Mouse (Mus musculus): ENCODE measurements around the gene Acadvl. TPM values are rescaled to one million over a fixed set of nuclear protein-coding genes. Genes with fewer than 3 reads are reported as not detected.

The Acadvl gene
- polyA plus RNA-seq, 1 experiment from 2014 or later = 178 TPM

DNA sequence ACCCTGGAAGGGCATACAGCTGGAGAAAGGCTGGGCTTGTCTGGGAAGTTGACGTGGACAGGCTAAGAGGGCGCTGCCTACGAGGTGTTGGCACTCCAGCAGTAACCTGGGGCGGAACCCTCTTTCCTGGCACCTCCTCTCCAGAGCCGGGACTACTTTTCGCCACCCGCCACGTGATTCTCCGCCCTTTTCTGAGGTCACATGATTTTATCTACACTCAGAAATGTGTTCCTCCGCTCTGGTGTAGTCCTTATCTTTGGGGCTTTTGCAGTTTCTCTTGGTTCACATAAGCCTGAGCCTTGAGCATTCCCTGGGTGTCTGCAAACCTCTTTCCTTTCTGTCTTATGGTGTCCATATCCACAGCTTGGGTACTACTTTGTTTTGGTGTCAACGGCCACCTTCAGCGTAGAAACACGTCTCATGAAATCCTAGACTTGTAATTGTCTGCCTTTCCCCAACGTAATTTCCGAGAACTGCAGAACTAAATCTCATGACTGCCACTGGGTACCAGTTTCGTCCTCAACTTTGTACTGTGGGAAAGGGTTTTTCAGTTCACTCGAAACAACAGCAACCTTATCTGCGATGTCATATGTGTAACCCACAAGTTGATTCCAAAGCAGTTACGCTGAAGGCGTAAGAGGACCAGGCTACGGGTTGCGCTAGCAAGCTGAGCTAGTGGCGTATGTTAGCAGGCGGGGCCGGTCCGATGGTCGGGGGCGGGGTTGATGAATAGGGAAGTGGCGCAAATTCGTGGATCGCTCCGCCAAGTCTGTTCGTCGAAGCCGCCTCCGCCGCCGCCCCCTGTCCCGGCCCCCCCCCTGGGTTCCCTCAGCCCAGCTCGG, 24.1 kb downstream of the Acadvl start, which contains the start of gene Gabarap:
Gabarap (plus strand) TSS at position 294 of the 842 bp plus-strand sequence.
- Histone ChIP-seq H3K9ac (ENCODE audit: low read depth, low read length) (peak within 1 kb of the TSS; percentile 85), H3K36me3 (ENCODE audit: insufficient read depth, low read length) (peaks cover 51% of the 10 kb centered on the region), H3K27me3 (ENCODE audit: insufficient read depth, low read length) (no peaks in the 10 kb centered on the region), H3K27ac (peak within 1 kb of the TSS; percentile 84), H3K9me3 (replicated peaks; ENCODE audit: low read length) (no peaks in the 10 kb centered on the region), H3K4me3 (replicated peaks; ENCODE audit: low read depth, low read length) (peak within 1 kb of the TSS; percentile 82), H3K4me1 (replicated peaks; ENCODE audit: insufficient read depth, low read length) (peaks cover 7% of the 10 kb centered on the region), H3K4me2 (ENCODE audit: low read length) (peak within 1 kb of the TSS; percentile 73)
- DNase-seq (ENCODE audit: low spot score) (peak; percentile 99), ATAC-seq (replicated peaks; ENCODE audit: low FRiP score, low read depth) (peak; percentile 71)
- no peak for TF ChIP-seq CTCF (IDR thresholded peaks at IDR 0.05; ENCODE audit: low read depth)
- under 1% methylated on average over 40 of the region's 40 CpGs for WGBS

DNA sequence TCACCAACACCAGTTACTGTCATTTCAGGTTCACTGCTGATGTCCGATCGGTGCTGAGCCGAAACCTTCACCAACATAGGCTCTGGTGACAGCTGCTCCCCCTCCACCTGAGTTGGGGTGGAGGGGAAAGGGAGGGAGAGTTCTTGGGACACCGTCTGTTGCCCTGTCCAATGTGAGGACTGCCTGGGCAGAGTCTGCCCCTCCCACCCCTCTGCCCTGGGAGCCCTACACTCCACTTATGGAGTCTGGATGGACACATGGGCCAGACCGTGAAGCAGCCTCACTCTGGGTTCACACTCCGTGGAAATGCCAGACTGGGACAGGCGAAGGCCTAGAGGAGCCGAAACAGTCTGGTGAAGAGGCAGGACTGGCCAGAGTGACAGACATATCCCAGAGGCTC, 25.3 kb downstream of the Acadvl start:
- Histone ChIP-seq H3K9ac (ENCODE audit: low read depth, low read length) (no peak overlapping the region), H3K36me3 (ENCODE audit: insufficient read depth, low read length) (peaks cover 58% of the 10 kb centered on the region), H3K4me1 (replicated peaks; ENCODE audit: insufficient read depth, low read length) (peaks cover 7% of the 10 kb centered on the region), H3K27ac (peak overlapping the region; percentile 84; the same call in 1 of the 2 replicates), H3K9me3 (replicated peaks; ENCODE audit: low read length) (no peaks in the 10 kb centered on the region), H3K27me3 (ENCODE audit: insufficient read depth, low read length) (no peaks in the 10 kb centered on the region), H3K4me3 (replicated peaks; ENCODE audit: low read depth, low read length) (no peak overlapping the region), H3K4me2 (ENCODE audit: low read length) (no peak overlapping the region)
- DNase-seq (ENCODE audit: low spot score) (no peak), ATAC-seq (replicated peaks; ENCODE audit: low FRiP score, low read depth) (no peak)
- 83% methylated on average over 8 of the region's 8 CpGs for WGBS
- TF ChIP-seq CTCF (IDR thresholded peaks at IDR 0.05; ENCODE audit: low read depth) = no peak

DNA sequence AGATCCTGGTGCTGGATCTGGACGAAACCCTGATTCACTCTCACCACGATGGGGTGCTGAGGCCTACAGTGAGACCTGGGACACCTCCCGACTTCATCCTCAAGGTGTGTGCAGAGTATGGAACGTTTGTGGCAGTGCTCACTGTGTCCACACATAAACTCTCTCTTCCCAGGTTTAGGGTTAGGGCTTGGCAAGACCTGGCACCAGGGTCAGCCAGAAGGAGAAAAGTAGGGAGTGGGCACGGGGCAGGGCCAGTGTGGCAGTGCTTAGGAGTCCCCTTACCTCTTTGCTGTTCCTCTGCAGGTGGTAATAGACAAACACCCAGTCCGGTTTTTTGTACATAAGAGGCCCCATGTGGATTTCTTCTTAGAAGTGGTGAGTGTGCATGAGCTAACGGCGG, 30.8 kb downstream of the Acadvl start:
- peaks cover 46% of the 10 kb centered on the region for H3K36me3 ChIP-seq (ENCODE audit: insufficient read depth, low read length)
- no peak for TF ChIP-seq CTCF (IDR thresholded peaks at IDR 0.05; ENCODE audit: low read depth)
- H3K27ac ChIP-seq = no peak overlapping the region
- no peak overlapping the region for H3K4me2 ChIP-seq (ENCODE audit: low read length)
- no peaks in the 10 kb centered on the region for H3K27me3 ChIP-seq (ENCODE audit: insufficient read depth, low read length)
- no peaks in the 10 kb centered on the region for H3K9me3 ChIP-seq (replicated peaks; ENCODE audit: low read length)
- ATAC-seq (replicated peaks; ENCODE audit: low FRiP score, low read depth) (no peak), DNase-seq (ENCODE audit: low spot score) (no peak)
- 88% methylated on average over 8 of the region's 8 CpGs for WGBS
- H3K9ac ChIP-seq (ENCODE audit: low read depth, low read length) = no peak overlapping the region
- no peak overlapping the region for H3K4me3 ChIP-seq (replicated peaks; ENCODE audit: low read depth, low read length)
- H3K4me1 ChIP-seq (replicated peaks; ENCODE audit: insufficient read depth, low read length) = peaks cover 21% of the 10 kb centered on the region; the same call in 1 of the 2 replicates

DNA sequence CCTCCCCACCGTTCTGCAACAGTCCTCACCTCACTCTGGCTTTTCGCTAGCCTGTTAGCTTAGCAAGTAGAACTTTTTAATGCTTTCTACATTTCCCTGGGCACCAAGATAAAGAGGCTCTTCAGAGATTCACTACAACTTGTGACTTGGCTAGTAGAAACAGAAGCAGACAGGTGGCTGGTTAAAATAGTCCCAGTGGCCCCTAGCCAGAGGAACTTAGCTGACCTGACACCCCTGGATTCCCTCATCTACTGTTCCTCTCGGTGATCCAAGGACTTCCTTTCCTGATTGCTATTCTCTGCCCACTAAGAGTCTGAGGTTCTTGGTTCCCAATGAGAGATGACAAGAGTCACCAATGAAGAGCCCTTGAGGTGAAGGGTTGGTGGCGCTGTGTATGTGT, 31.8 kb downstream of the Acadvl start:
- H3K4me3 ChIP-seq (replicated peaks; ENCODE audit: low read depth, low read length) = no peak overlapping the region
- H3K27ac ChIP-seq = no peak overlapping the region
- DNase-seq (ENCODE audit: low spot score) = no peak
- H3K4me1 ChIP-seq (replicated peaks; ENCODE audit: insufficient read depth, low read length) = peaks cover 23% of the 10 kb centered on the region; the same call in 1 of the 2 replicates
- no peaks in the 10 kb centered on the region for H3K9me3 ChIP-seq (replicated peaks; ENCODE audit: low read length)
- H3K36me3 ChIP-seq (ENCODE audit: insufficient read depth, low read length) = peaks cover 36% of the 10 kb centered on the region
- peak overlapping the region; percentile 92; the same call in 1 of the 2 replicates for H3K4me2 ChIP-seq (ENCODE audit: low read length)
- TF ChIP-seq CTCF (IDR thresholded peaks at IDR 0.05; ENCODE audit: low read depth) = no peak
- H3K27me3 ChIP-seq (ENCODE audit: insufficient read depth, low read length) = no peaks in the 10 kb centered on the region
- WGBS = 62% methylated on average over 4 of the region's 4 CpGs
- no peak for ATAC-seq (replicated peaks; ENCODE audit: low FRiP score, low read depth)
- H3K9ac ChIP-seq (ENCODE audit: low read depth, low read length) = 0 out of 2 replicates have a peak overlapping the region, but pooled peaks have one; percentile 97

DNA sequence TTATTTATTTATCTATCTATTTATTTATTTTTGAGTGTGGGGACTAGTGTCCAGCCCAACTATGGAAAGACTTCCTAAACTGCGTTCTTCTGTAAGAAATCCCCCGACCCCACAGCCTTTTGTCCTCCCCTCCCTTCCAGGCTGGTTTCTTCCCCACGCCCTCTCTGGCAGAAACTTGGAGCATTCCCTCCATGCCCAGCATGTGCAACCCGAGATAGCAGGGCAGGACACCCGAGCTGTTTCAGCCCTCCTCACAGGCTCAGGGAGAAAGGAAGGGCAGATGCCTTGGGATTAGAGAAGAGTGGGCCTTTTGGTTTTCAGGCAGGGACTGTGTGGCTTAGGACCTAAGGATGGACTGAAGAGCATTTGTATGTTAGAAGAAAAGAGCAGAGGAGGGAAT, 32.3 kb downstream of the Acadvl start:
- H3K36me3 ChIP-seq (ENCODE audit: insufficient read depth, low read length) = peaks cover 31% of the 10 kb centered on the region
- no peaks in the 10 kb centered on the region for H3K27me3 ChIP-seq (ENCODE audit: insufficient read depth, low read length)
- H3K4me2 ChIP-seq (ENCODE audit: low read length) = peak overlapping the region; percentile 92
- H3K27ac ChIP-seq = no peak overlapping the region; the same call in 1 of the 2 replicates
- peak; percentile 63 for DNase-seq (ENCODE audit: low spot score)
- no peak for TF ChIP-seq CTCF (IDR thresholded peaks at IDR 0.05; ENCODE audit: low read depth)
- no peaks in the 10 kb centered on the region for H3K9me3 ChIP-seq (replicated peaks; ENCODE audit: low read length)
- H3K9ac ChIP-seq (ENCODE audit: low read depth, low read length) = peak overlapping the region; percentile 97
- 14% methylated on average over 5 of the region's 5 CpGs for WGBS
- H3K4me1 ChIP-seq (replicated peaks; ENCODE audit: insufficient read depth, low read length) = peaks cover 23% of the 10 kb centered on the region; the same call in 1 of the 2 replicates
- no peak for ATAC-seq (replicated peaks; ENCODE audit: low FRiP score, low read depth)
- H3K4me3 ChIP-seq (replicated peaks; ENCODE audit: low read depth, low read length) = no peak overlapping the region

DNA sequence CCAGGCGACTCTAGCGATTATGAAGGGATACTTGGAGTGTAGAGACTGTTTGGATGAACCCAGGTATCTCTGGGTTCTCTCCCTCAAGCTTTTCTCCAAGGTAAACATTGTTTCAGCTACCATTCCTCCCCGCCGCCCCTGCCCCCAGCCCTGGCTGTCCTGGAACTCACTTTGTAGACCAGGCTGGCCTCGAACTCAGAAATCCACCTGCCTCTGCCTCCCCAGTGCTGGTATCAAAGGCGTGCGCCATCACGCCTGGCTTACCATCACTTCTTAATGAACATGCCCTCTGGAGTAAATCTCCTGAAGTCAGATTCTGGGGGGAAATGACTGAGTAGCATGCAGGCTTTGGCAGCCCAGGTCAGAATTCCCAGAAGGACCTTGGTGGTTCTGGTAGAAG, 33.0 kb downstream of the Acadvl start, which contains the start of gene Elp5:
Elp5 (minus strand) TSS at position 293 of the 400 bp plus-strand sequence.
- 43% methylated on average over 8 of the region's 8 CpGs for WGBS
- no peak for TF ChIP-seq CTCF (IDR thresholded peaks at IDR 0.05; ENCODE audit: low read depth)
- Histone ChIP-seq H3K4me2 (ENCODE audit: low read length) (peak within 1 kb of the TSS; percentile 92), H3K9me3 (replicated peaks; ENCODE audit: low read length) (no peaks in the 10 kb centered on the region), H3K27ac (peak within 1 kb of the TSS; percentile 99), H3K4me1 (replicated peaks; ENCODE audit: insufficient read depth, low read length) (peaks cover 23% of the 10 kb centered on the region; the same call in 1 of the 2 replicates), H3K27me3 (ENCODE audit: insufficient read depth, low read length) (no peaks in the 10 kb centered on the region), H3K9ac (ENCODE audit: low read depth, low read length) (peak within 1 kb of the TSS; percentile 97), H3K36me3 (ENCODE audit: insufficient read depth, low read length) (peaks cover 26% of the 10 kb centered on the region), H3K4me3 (replicated peaks; ENCODE audit: low read depth, low read length) (peak within 1 kb of the TSS; percentile 99)
- DNase-seq (ENCODE audit: low spot score) (no peak), ATAC-seq (replicated peaks; ENCODE audit: low FRiP score, low read depth) (no peak)

Data from kidney, postnatal 0 days (tissue).